Mouse (Mus musculus): ENCODE results near the gene Gm20815. TPM values are rescaled to one million over a fixed set of nuclear protein-coding genes. Genes with fewer than 3 reads are reported as not detected.

Gene Gm20815
- not detected in 2 replicates for polyA plus RNA-seq (2012; rRNA removed)

DNA sequence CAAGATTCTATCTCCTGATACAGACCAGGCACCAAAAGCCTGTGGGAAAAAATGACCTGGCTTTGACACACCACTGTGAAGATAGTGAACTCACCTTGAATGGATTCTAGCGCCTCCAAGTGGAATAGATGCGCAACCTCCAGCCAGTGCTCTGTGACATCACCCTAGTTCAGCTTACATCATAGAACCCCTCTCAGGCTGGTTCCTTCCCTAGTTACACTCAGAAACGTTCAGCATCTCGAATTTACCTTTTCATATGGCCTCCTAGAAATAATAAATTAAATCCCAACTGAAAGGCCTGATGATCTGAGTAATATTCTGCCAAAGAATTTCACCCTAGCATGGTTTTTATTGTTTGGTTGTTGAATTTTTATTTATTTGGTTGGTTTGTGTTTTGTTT lies at the start of gene Gm20815:
Gene Gm20815, minus strand, starts transcription at position 101 of the 400 bp plus-strand sequence.

All from colon, adult 2 months (tissue).